Mouse (Mus musculus) embryonic facial prominence, embryonic 11.5 days (tissue): ENCODE data around the gene Zfp882. TPM values are rescaled to one million over a fixed set of nuclear protein-coding genes. Genes with fewer than 3 reads are reported as not detected.
"Not testable (repeated sequence)": the region's sequence is repeated elsewhere in the genome, so short reads cannot be mapped to it uniquely, and the experiment has no call there.

ENCODE experiments used
- ATAC-seq: fragments of 200-750 bp; cut with Nextera tagmentation; replicated peaks from 2 replicates; pipeline ENCODE4 v1.8.0; 2017; ENCODE audit warnings: low read depth; ENCODE audit not compliant: insufficient number of reproducible peaks, low FRiP score, low TSS enrichment
- DNase-seq: peaks from one replicate; pipeline ENCODE4 v3.0.0-alpha.2; 2015; ENCODE audit warnings: low spot score
- H3K27ac ChIP-seq: fragments of 300-500 bp; sonication (generic); replicated peaks from 2 replicates; pipeline ENCODE4 v1.5.1; 2014; ENCODE audit warnings: mild to moderate bottlenecking, low read depth, low read length, control low read depth
- H3K27me3 ChIP-seq: fragments of 300-500 bp; sonication (generic); 2 replicates; pipeline ENCODE4 v1.6.1; 2014; ENCODE audit warnings: mild to moderate bottlenecking, low read length, moderate library complexity, mixed read lengths; ENCODE audit not compliant: control insufficient read depth, insufficient read depth
- H3K36me3 ChIP-seq: fragments of 300-500 bp; sonication (generic); replicated peaks from 2 replicates; pipeline ENCODE4 v1.6.1; 2014; ENCODE audit warnings: low read depth, mild to moderate bottlenecking, low read length, moderate library complexity, mixed read lengths; ENCODE audit not compliant: control insufficient read depth, insufficient read depth
- H3K4me1 ChIP-seq: fragments of 300-500 bp; sonication (generic); 2 replicates; pipeline ENCODE4 v1.6.1; 2014; ENCODE audit warnings: low read length, mixed read lengths; ENCODE audit not compliant: control insufficient read depth, insufficient read depth
- H3K4me2 ChIP-seq: fragments of 300-500 bp; sonication (generic); 2 replicates; pipeline ENCODE4 v1.6.1; 2014; ENCODE audit warnings: low read depth, mild to moderate bottlenecking, control low read depth, low read length, moderate library complexity
- H3K4me3 ChIP-seq: fragments of 300-500 bp; sonication (generic); 2 replicates; pipeline ENCODE4 v1.5.1; 2014; ENCODE audit warnings: low read depth, low read length, control low read depth
- H3K9ac ChIP-seq: fragments of 300-500 bp; sonication (generic); replicated peaks from 2 replicates; pipeline ENCODE4 v1.6.1; 2014; ENCODE audit warnings: mild to moderate bottlenecking, control low read depth, low read length
- H3K9me3 ChIP-seq: fragments of 300-500 bp; sonication (generic); replicated peaks from 2 replicates; pipeline ENCODE4 v1.6.1; 2016; ENCODE audit warnings: mild to moderate bottlenecking, low read length, inconsistent platforms, mixed read lengths; ENCODE audit not compliant: control insufficient read depth
- WGBS: fragments of 180-500 bp; shearing (Covaris S2); extraction: QIAGEN DNeasy Blood & Tissue Kit; methylation state at CpG from one replicate; pipeline ENCODE4 v1.1.7; 2014; 5-methylcytosine and 5-hydroxymethylcytosine counted together
- polyA plus RNA-seq: library from polyadenylated mRNA; unstranded; fragments of >200 nt; fragmentation: Nextera tagmentation; extraction: Ambion mirVana; gene quantifications from 2 replicates; pipeline ENCODE4 v1.2.1, GENCODE M21; 2014

Zfp882 gene
- polyA plus RNA-seq, 1 experiment from 2014 or later, result 6.5 TPM

GRCm38 (mm10) chr8:71940293-71941208 is 32.1 kb downstream of the Zfp882 start:
- Histone ChIP-seq H3K9me3 (no peaks in the 10 kb centered on the region), H3K4me3 (no peak overlapping the region), H3K4me2 (no peak overlapping the region), H3K9ac (no peak overlapping the region), H3K27me3 (no peaks in the 10 kb centered on the region), H3K27ac (no peak overlapping the region), H3K4me1 (no peaks in the 10 kb centered on the region), H3K36me3 (no peaks in the 10 kb centered on the region)
- no peak for DNase-seq
- WGBS, result 77% methylated on average over 2 of the region's 2 CpGs
- ATAC-seq, result no peak

DNA sequence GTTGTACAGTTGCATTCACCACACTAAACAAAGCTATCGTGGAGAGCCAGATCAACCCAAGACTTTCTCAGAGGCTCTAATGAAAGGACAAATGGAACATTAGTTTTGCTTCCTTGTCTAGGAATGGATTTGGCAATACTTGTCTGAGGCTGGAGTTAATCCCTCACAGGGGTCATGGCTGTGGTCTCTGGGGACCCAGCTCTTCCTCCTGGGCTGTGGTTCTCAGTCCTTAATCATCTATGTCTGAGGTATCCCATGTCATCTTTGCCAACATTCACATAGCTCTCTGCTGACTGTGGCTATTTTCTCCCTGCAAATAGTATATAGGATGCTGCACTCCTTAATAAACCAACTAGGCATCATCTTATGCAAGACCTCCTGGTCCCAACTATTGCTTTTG is 33.4 kb downstream of the Zfp882 start:
- no peaks in the 10 kb centered on the region for H3K4me1 ChIP-seq
- ATAC-seq (no peak), DNase-seq (no peak)
- H3K36me3 ChIP-seq, result no peaks in the 10 kb centered on the region
- H3K4me2 ChIP-seq, result no peak overlapping the region
- H3K9ac ChIP-seq, result no peak overlapping the region
- no peaks in the 10 kb centered on the region for H3K9me3 ChIP-seq
- WGBS, result 89% methylated on average over 1 of the region's 1 CpGs
- H3K27me3 ChIP-seq, result no peaks in the 10 kb centered on the region
- H3K27ac ChIP-seq, result no peak overlapping the region
- H3K4me3 ChIP-seq, result no peak overlapping the region

DNA sequence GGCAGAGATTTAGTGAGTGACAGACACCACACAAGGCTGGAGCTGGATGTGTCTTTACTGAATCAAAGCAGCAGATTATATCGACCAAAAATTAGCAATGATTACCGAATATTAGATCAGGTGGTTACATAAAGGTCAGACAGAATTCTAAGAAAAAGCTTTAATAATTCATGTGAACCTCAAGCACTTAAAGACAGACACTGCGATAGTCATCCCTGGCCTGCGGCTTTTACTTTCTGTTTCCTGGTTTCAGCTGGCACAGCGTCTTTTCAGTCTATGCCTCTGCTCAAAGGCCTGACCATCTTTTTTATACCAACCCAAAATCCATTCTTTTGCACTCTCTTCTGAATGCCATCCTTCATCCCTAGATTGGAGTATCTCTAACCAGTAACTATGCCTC is 40.2 kb downstream of the Zfp882 start:
- no peak overlapping the region for H3K27ac ChIP-seq
- no peak overlapping the region for H3K4me3 ChIP-seq

GRCm38 (mm10) chr8:71950482-71951221 is 42.2 kb downstream of the Zfp882 start, which contains the start of gene Zfp961:
Gene Zfp961 (plus strand): TSS chr8:71951038.
- DNase-seq (peak; percentile 99), ATAC-seq (peak; percentile 100)
- 0 out of 2 replicates have a peak within 1 kb of the TSS, but pooled peaks have one; percentile 48 for H3K27ac ChIP-seq
- H3K4me3 ChIP-seq, result peak within 1 kb of the TSS; percentile 68
- H3K4me1 ChIP-seq, result no peaks in the 10 kb centered on the region
- no peaks in the 10 kb centered on the region for H3K9me3 ChIP-seq
- peaks cover 3% of the 10 kb centered on the region for H3K36me3 ChIP-seq
- 4% methylated on average over 34 of the region's 34 CpGs for WGBS
- H3K9ac ChIP-seq, result peak within 1 kb of the TSS; percentile 70
- peak within 1 kb of the TSS; percentile 55 for H3K4me2 ChIP-seq
- H3K27me3 ChIP-seq, result no peaks in the 10 kb centered on the region

More for the DNA sequence above, 40.2 kb downstream of the Zfp882 start:
- Histone ChIP-seq H3K4me1 (no peaks in the 10 kb centered on the region), H3K9me3 (no peaks in the 10 kb centered on the region), H3K4me2 (no peak overlapping the region), H3K36me3 (no peaks in the 10 kb centered on the region), H3K27me3 (no peaks in the 10 kb centered on the region), H3K9ac (no peak overlapping the region)
- ATAC-seq (no peak), DNase-seq (no peak)
- WGBS, result 91% methylated on average over 5 of the region's 5 CpGs

GRCm38 (mm10) chr8:71951436-71952161 is 43.2 kb downstream of the Zfp882 start:
- H3K4me2 ChIP-seq, result peak overlapping the region; percentile 40
- peak overlapping the region; percentile 70 for H3K9ac ChIP-seq
- no peaks in the 10 kb centered on the region for H3K4me1 ChIP-seq
- no peaks in the 10 kb centered on the region for H3K9me3 ChIP-seq
- 40% methylated on average over 13 of the region's 14 CpGs for WGBS
- H3K27me3 ChIP-seq, result no peaks in the 10 kb centered on the region
- DNase-seq, result peak; percentile 44
- ATAC-seq, result no peak
- peak overlapping the region; percentile 68 for H3K4me3 ChIP-seq
- H3K27ac ChIP-seq, result no peak overlapping the region
- peaks cover 3% of the 10 kb centered on the region for H3K36me3 ChIP-seq

DNA sequence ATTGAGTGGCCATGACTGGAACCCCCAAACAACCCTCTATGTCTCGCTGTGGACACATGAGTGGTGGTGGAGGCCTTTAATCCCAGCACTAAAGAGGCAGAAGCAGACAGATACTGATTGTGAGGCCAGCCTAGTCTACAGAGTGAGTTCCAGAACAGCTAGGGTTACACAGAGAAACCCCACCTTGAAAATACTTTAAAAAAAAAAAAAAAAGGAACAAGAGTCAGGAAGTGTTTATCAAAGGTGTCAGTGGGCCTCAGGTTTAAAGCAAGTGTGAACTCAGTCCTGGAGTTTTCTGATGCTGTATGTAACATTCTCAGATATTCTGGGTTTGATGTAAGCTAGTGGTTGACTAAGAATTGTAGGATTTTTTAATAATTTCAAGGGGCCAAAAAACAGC is 44.1 kb downstream of the Zfp882 start:
- WGBS, result 85% methylated on average over 1 of the region's 1 CpGs
- H3K36me3 ChIP-seq, result peaks cover 3% of the 10 kb centered on the region
- no peak overlapping the region for H3K4me3 ChIP-seq
- no peaks in the 10 kb centered on the region for H3K9me3 ChIP-seq
- H3K4me2 ChIP-seq, result no peak overlapping the region
- DNase-seq, result no peak
- H3K9ac ChIP-seq, result no peak overlapping the region
- H3K4me1 ChIP-seq, result no peaks in the 10 kb centered on the region
- H3K27me3 ChIP-seq, result no peaks in the 10 kb centered on the region
- H3K27ac ChIP-seq, result no peak overlapping the region
- no peak for ATAC-seq

GRCm38 (mm10) chr8:71952961-71953700 is 44.7 kb downstream of the Zfp882 start:
- H3K9me3 ChIP-seq, H3K27me3 ChIP-seq, ATAC-seq, H3K36me3 ChIP-seq, H3K9ac ChIP-seq, DNase-seq, H3K4me1 ChIP-seq, H3K4me3 ChIP-seq, H3K27ac ChIP-seq, H3K4me2 ChIP-seq: not testable (repeated sequence)
- WGBS, result 96% methylated on average over 16 of the region's 16 CpGs
